Mouse (Mus musculus) forebrain, embryonic 10.5 days (tissue): ENCODE data around the gene Man1a. TPM values are rescaled to one million over a fixed set of nuclear protein-coding genes. Genes with fewer than 3 reads are reported as not detected.

ENCODE experiments used
- DNase-seq: peaks from one replicate; pipeline ENCODE4 v3.0.0-alpha.2; 2017; ENCODE audit warnings: low spot score; ENCODE audit errors: extremely low spot score
- H3K27ac ChIP-seq: fragments of 300-500 bp; sonication (generic); 2 replicates; pipeline ENCODE4 v1.5.1; 2016; ENCODE audit warnings: mild to moderate bottlenecking
- H3K27me3 ChIP-seq: fragments of 300-500 bp; sonication (generic); 2 replicates; pipeline ENCODE4 v1.6.1; 2016; ENCODE audit warnings: mild to moderate bottlenecking; ENCODE audit not compliant: poor library complexity, severe bottlenecking
- H3K36me3 ChIP-seq: fragments of 300-500 bp; sonication (generic); replicated peaks from 2 replicates; pipeline ENCODE4 v1.6.1; 2016; ENCODE audit warnings: mild to moderate bottlenecking, moderate library complexity
- H3K4me1 ChIP-seq: fragments of 300-500 bp; sonication (generic); 2 replicates; pipeline ENCODE4 v1.6.1; 2016
- H3K4me3 ChIP-seq: fragments of 300-500 bp; sonication (generic); 2 replicates; pipeline ENCODE4 v1.5.1; 2016; ENCODE audit warnings: mild to moderate bottlenecking, moderate library complexity
- H3K9me3 ChIP-seq: fragments of 300-500 bp; sonication (generic); 2 replicates; pipeline ENCODE4 v1.6.1; 2016; ENCODE audit warnings: mild to moderate bottlenecking, moderate library complexity
- WGBS: fragments of 180-500 bp; shearing (Covaris S2); methylation state at CpG from one replicate; pipeline ENCODE4 v1.1.7; 2016; 5-methylcytosine and 5-hydroxymethylcytosine counted together
- polyA plus RNA-seq: library from polyadenylated mRNA; unstranded; fragments of >200 nt; fragmentation: Nextera tagmentation; extraction: Ambion mirVana; gene quantifications from 2 replicates; pipeline ENCODE4 v1.2.1, GENCODE M21; 2016

Man1a gene
- polyA plus RNA-seq, 1 experiment from 2014 or later, result 0.74 TPM

DNA sequence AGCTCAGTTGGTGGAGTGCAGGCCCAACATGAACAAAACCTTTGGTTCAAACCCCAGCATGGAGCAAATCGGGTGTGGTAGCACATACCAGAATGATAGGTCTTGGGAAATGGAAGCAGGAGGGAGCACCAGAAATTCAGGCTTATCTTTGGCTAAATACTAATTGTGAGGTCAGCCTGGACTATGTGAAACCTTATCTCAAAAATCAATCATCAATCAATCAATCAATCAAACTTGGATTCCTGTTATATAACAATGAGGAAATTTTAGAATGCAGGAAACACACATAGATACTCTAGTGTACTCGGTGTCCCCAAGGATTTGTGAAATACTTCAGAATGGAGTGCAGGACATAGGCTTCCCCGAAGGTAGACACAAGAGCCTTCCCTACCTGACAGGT lies 17.8 kb downstream of the Man1a start:
- Histone ChIP-seq H3K9me3 (no peaks in the 10 kb centered on the region), H3K27me3 (no peaks in the 10 kb centered on the region), H3K27ac (no peak overlapping the region), H3K4me3 (no peak overlapping the region), H3K4me1 (peaks cover 11% of the 10 kb centered on the region), H3K36me3 (no peaks in the 10 kb centered on the region)
- WGBS, result 83% methylated on average over 3 of the region's 3 CpGs
- no peak for DNase-seq

DNA sequence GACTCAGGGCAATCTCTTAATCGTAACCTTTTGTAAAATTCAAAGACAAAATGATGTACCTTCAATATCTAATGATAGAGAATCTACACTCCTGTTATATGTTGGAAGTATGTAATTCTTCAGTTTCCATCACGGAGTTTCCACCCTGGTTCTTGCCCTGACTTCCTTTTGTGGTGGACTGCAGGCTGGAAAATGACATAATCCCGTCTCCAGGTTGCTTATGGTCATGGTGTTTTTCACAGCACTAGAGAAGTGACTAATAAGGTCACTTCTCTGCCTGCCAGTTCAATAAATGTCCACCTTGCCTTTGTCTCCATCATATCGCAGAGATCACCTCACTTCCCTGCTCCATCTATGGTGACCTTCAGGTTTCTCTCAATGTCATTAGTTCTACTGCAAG lies 22.2 kb downstream of the Man1a start:
- H3K27me3 ChIP-seq, result no peaks in the 10 kb centered on the region
- H3K4me3 ChIP-seq, result no peak overlapping the region
- 89% methylated on average over 4 of the region's 4 CpGs for WGBS
- H3K9me3 ChIP-seq, result no peaks in the 10 kb centered on the region
- H3K4me1 ChIP-seq, result peaks cover 6% of the 10 kb centered on the region
- DNase-seq, result no peak
- no peak overlapping the region for H3K27ac ChIP-seq
- H3K36me3 ChIP-seq, result no peaks in the 10 kb centered on the region

DNA sequence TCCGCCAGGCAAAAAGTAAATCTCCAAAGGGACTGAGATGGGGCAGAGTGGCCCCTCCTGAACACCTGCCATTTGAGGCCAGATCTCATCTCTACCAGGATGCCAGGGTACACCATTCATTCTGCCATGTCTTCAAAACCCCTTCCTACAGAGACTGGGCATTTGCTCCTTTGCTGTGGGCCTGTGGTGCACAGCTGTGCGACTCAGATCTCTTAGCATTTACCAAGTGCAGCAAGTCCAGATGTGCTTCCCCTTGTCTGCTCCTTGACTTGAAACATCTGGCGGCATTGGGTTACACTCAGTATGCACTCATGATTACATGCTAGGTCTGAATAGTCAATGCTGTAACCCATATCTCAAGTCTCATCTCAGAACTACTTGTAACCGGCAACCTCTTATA lies 28.5 kb downstream of the Man1a start:
- Histone ChIP-seq H3K9me3 (no peaks in the 10 kb centered on the region), H3K27ac (no peak overlapping the region), H3K27me3 (no peaks in the 10 kb centered on the region), H3K4me1 (0 out of 2 replicates have a peak, but pooled peaks cover 2% of the 10 kb centered on the region), H3K36me3 (no peaks in the 10 kb centered on the region), H3K4me3 (no peak overlapping the region)
- no peak for DNase-seq
- 86% methylated on average over 4 of the region's 4 CpGs for WGBS

DNA sequence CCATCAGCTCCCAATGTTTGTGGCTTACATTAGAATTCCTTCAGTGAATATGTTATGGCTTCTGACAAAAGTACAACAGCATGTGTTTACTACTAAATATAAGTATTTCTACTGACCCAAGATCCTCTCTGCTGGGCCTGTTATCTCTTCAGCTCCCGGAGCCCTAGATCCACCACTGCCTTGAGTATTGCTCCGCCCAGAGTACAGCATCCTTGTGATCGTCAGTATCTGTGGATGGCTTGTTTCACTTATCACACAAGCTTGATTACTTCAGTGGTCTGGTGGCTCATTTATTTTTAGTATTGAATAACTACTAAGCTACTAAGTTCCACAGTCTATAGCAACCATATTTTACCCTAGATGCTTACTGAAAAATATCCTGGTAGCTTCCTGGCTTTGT lies 33.1 kb downstream of the Man1a start:
- Histone ChIP-seq H3K27ac (no peak overlapping the region), H3K9me3 (no peaks in the 10 kb centered on the region), H3K27me3 (no peaks in the 10 kb centered on the region), H3K4me3 (no peak overlapping the region), H3K4me1 (no peaks in the 10 kb centered on the region), H3K36me3 (no peaks in the 10 kb centered on the region)
- 87% methylated on average over 3 of the region's 3 CpGs for WGBS
- DNase-seq, result no peak

DNA sequence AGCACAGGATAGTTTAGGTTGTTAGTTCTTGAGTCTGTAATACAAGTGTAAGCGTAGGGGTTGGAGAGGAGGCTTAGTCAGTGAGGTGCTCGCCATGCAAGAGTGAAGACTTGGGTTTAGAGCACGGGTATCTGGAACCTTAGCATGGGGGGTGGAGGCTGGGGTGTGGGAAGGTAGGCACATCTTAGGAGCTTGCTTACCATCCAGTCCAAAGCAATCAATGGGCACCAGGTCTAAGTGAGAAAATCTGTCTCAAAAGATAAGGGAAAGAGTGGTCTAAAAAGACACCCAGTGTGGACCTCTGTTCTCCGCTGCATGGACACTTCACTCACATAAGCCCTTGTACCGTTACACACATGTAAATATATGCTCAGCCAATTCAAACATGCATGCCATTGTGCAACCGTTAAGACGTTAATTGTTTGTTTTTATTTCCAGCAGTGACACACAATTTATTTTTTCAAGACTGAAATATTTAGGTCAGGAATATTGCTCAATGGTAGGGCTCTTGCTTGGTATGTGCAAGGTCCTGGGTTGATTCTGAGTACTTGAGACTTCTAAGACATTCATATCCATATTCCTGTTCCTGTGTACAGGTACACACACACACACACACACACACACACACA lies 34.1 kb downstream of the Man1a start:
- Histone ChIP-seq H3K4me3 (no peak overlapping the region), H3K9me3 (no peaks in the 10 kb centered on the region), H3K36me3 (no peaks in the 10 kb centered on the region), H3K27ac (no peak overlapping the region), H3K4me1 (no peaks in the 10 kb centered on the region), H3K27me3 (no peaks in the 10 kb centered on the region)
- no peak for DNase-seq
- 90% methylated on average over 7 of the region's 7 CpGs for WGBS

DNA sequence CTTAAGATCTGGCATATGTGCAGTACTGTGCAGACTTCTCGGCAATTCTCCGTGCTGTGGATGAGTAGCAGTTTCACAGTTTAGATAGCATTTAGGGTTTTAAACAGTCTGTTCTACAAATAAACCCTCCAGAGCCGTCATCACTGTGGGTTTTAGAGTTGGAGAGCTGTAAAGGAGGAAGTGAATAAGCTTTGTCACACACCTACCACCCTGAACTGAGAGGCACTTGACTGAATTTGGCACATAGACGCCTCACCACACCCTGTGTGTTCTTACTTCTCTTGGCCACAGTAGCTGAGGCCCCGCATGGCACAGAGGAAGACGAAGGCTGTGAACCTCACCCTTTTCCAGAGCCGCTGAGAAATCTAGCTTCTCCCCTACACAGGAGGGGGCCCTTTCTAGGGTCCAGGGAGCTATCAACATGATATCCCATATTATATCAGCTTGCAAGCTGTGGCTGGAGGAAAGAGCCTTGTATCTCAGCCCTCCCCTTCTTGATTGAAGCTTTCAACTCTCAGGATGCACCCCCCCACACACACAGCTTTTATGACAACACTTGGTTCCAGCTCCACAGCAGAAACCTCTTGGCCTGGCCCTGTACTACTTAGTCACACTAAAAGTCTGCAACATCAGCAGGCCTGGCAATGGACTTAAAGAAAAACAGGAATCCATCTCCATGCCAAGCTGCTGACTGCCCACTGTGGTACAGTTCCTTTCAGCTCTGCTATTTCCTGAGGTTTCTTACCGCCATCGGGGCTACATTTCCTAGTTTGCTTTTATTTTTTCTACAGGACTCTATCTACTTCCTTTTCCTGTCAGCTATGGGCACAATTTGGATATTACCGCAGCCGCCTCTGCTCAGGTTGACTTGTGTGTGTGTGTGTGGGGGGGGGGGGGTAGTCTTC lies 35.9 kb downstream of the Man1a start:
- no peak overlapping the region for H3K27ac ChIP-seq
- no peaks in the 10 kb centered on the region for H3K27me3 ChIP-seq
- DNase-seq, result no peak
- no peaks in the 10 kb centered on the region for H3K9me3 ChIP-seq
- 94% methylated on average over 11 of the region's 11 CpGs for WGBS
- H3K36me3 ChIP-seq, result no peaks in the 10 kb centered on the region
- H3K4me3 ChIP-seq, result no peak overlapping the region
- no peaks in the 10 kb centered on the region for H3K4me1 ChIP-seq

DNA sequence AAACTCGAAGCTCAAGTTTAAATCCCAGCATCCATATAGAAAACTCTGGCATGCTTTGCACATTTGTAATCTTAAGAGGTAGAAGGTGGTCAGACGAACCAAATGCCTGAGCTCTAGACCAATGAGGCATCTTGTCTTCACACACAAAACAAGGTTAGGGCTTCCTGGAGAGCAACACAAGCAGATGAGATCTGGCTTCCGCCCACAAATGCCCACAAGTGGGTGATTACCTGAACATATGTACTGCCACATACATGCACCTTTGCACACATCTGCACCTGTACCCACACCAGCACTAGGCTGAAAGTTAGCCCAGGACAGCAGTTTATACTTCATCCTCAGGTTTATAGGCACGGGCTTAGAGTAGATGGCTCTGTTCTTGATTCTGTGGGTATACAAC lies 36.7 kb downstream of the Man1a start:
- no peaks in the 10 kb centered on the region for H3K27me3 ChIP-seq
- 87% methylated on average over 4 of the region's 4 CpGs for whole genome bisulfite sequencing

DNA sequence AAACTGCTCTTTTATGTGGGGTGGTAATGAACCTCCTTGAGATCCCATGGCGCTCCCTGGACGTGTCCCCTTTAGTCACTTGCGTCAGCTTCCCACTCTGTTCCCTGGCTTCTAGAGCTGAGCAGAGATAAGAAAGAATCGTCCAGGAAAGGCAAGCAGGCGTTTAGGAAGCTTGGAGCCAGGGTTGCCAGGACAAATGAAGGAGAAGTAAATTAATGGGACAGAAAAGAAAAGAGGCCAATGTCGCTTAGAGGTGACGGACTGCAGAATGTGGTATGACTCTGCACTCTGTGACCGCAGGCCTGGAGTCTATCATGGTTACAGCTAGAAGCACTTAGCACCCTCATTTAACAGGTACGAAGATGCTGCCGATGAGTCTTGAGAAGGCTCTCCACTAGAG lies 37.7 kb downstream of the Man1a start:
- Histone ChIP-seq H3K36me3 (no peaks in the 10 kb centered on the region), H3K4me3 (no peak overlapping the region), H3K4me1 (no peaks in the 10 kb centered on the region), H3K9me3 (no peaks in the 10 kb centered on the region), H3K27me3 (no peaks in the 10 kb centered on the region), H3K27ac (no peak overlapping the region)
- 91% methylated on average over 10 of the region's 10 CpGs for WGBS
- DNase-seq, result no peak

More for the DNA sequence above, 36.7 kb downstream of the Man1a start:
- Histone ChIP-seq H3K9me3 (no peaks in the 10 kb centered on the region), H3K36me3 (no peaks in the 10 kb centered on the region), H3K4me1 (no peaks in the 10 kb centered on the region), H3K27ac (no peak overlapping the region), H3K4me3 (no peak overlapping the region)
- no peak for DNase-seq

DNA sequence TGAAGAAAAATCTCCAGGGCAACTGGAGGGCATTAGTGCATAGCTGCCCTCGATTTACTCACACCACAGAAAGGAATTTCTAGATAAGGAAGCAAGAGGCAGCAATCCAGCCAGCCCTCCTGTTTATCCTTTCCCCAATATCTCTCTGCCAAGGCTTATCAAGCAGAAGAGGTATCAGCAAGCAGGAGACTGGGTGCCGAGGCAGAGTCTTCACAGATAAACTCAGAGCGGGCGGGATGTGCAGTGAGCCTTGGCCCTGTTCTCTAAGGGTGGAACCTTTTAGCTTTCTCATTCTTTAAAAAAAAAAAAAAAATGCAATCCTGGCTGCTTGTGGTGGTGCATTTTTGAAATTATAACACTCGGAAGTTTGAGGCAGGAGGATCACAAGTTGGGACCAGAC lies 38.2 kb downstream of the Man1a start:
- H3K27ac ChIP-seq, result no peak overlapping the region
- no peaks in the 10 kb centered on the region for H3K4me1 ChIP-seq
- no peaks in the 10 kb centered on the region for H3K9me3 ChIP-seq
- 85% methylated on average over 5 of the region's 5 CpGs for WGBS
- no peak for DNase-seq
- H3K27me3 ChIP-seq, result no peaks in the 10 kb centered on the region
- no peak overlapping the region for H3K4me3 ChIP-seq
- no peaks in the 10 kb centered on the region for H3K36me3 ChIP-seq

DNA sequence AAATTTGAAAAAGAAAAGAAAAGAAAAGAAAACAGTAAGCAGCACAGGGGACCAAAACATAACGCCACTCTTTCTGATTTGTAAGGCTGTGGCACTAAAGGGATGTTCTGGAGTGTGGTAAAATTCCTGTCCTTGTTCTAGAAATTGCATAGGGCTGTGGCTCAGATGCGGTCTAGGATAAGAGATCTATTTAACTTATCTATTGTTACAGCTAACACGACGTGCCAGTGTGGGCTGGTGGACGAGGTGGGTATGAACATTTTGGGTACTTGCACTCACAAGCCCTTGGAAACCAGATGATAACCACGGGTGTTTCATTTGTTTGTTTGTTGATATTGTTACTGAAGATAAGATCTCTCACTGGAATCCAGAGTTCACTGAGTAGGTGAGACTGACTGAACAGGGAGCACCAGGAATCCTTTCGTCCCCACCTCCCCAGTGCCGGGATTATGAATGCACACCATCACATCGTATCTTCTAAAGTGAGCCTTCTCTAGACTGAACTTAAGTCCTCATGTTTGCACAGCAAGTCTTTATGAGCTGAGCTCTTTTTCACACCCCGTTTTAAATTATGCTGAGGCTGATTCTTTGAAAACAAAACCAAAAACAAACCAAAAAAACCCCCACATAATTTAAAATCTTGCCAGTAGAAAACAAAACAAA lies 38.9 kb downstream of the Man1a start:
- Histone ChIP-seq H3K4me1 (no peaks in the 10 kb centered on the region), H3K4me3 (no peak overlapping the region), H3K9me3 (no peaks in the 10 kb centered on the region), H3K27me3 (no peaks in the 10 kb centered on the region), H3K36me3 (no peaks in the 10 kb centered on the region), H3K27ac (no peak overlapping the region)
- 89% methylated on average over 10 of the region's 10 CpGs for WGBS
- DNase-seq, result no peak

DNA sequence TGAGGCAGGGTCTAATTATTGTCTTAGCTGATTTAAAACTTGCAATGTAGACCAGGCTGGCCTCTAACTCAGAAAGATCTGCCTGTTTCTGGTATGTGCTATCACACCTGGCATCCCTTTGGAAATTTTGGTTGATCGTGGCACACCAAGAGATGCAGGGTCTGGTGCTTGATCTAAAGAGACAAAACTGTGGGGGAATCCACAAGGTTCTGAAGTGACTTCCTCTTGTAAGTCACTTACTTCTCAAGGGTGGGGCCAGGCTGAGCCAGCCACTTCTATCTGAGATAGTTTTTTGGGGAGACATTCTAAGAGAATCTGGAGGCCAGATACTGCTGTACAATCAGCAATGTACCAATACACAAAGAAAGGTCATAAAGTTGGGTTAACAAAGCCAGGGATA lies 40.8 kb downstream of the Man1a start:
- H3K27ac ChIP-seq, result no peak overlapping the region
- no peak overlapping the region for H3K4me3 ChIP-seq
- H3K4me1 ChIP-seq, result no peaks in the 10 kb centered on the region
- H3K27me3 ChIP-seq, result no peaks in the 10 kb centered on the region
- no peaks in the 10 kb centered on the region for H3K36me3 ChIP-seq
- WGBS, result 90% methylated on average over 1 of the region's 1 CpGs
- DNase-seq, result no peak
- no peaks in the 10 kb centered on the region for H3K9me3 ChIP-seq

DNA sequence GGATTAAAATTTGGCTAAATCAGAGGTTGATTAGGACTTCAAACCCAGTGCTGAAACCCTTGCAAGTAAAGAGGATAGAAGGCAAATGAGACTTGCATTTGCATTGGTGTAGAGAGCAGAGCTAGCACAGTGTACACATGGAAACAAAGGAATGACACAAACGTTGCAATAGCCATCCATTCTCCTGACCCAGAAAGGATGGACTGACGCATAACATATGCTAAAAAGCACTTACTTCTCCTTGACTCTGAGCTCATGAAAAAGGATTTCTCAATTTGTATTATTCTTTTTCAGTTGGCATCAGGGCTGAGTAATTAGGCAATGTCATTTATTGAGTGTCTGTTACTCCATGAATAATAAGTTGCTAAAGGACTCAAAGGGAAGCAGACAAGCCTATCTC lies 41.6 kb downstream of the Man1a start:
- H3K4me3 ChIP-seq, result no peak overlapping the region
- H3K27me3 ChIP-seq, result no peaks in the 10 kb centered on the region
- no peak overlapping the region for H3K27ac ChIP-seq
- WGBS, result 82% methylated on average over 2 of the region's 2 CpGs
- no peak for DNase-seq
- H3K36me3 ChIP-seq, result no peaks in the 10 kb centered on the region
- no peaks in the 10 kb centered on the region for H3K4me1 ChIP-seq
- no peaks in the 10 kb centered on the region for H3K9me3 ChIP-seq
